Mouse (Mus musculus) spleen, adult 18-20 months (tissue): Measurements from ENCODE around the gene Slc2a5.

Experiments used
- DNase-seq, 2 experiments: peaks; one replicate each; pipeline ENCODE4 v3.0.0; 2022; ENCODE audit warnings: mixed read lengths in 2 of 2

The Slc2a5 gene

GRCm38 (mm10) chr4:150146286-150146685 is 27.2 kb downstream of the Slc2a5 start:
- no peak for DNase-seq

DNA sequence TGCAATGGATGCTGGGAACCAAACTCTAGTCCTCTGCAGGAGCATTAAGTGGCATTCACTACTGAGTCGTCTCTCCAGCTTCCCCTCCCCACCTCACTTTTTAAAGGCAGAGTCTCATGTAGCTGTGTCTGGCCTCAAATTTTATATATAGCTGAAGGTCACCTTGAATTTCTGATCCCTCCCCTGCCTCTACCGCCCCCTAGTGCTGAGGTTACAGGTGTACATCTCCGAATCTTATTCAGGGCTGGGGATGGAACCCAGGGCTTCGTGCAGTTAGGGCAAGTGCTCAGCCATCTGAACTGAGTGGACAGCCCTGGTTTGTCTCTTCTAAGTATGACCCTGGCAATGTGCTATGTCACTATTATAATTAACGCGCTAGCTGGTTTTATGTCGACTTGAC is 32.0 kb downstream of the Slc2a5 start:
- DNase-seq, result no peak

DNA sequence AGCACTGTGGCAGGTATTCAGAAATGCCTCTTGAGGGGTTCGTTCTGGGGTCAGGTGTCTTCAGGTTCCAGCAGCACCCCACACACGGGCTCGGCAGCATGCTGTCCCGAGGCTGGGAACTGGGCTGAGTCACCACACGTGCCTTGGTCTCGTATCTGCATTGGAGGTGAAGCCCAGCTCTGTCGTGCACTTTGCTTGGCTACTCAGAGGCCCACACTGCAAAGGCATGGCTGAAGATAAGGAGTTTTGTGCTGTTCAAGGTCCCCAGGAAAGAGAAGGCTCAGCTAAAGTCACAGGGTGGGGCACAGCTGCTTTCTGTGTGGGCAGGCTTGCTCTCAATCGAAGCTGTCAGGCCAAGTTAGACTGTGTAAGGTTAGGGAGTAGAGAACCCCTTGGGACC is 33.4 kb downstream of the Slc2a5 start:
- DNase-seq, result no peak

- no peak for DNase-seq
These were observed 36.2 kb downstream of the Slc2a5 start for GRCm38 (mm10) chr4:150155301-150155700.

- no peak for DNase-seq
These were observed 36.6 kb downstream of the Slc2a5 start for GRCm38 (mm10) chr4:150155731-150156130.

- DNase-seq, result no peak
These were observed 38.3 kb downstream of the Slc2a5 start for GRCm38 (mm10) chr4:150157348-150157882.

DNA sequence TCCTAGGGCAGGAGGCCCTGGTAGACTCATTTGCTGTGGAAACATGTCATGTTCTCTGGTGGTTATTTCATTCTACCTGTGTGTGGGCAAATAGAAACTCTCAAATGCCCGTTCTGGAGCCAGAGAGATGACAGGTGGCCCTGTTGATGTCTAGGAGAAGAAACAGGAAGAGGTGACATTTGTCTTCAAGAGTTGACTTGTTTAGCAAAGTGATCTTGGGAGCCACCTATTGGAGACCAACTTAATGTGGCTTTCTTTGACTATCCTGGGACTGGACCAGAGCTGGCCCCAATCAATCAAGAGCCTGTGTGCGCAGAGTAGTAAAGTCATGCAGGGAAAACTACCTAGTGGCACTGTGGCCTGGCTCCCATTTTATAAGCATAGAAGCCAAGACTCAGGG is 40.4 kb downstream of the Slc2a5 start:
- no peak for DNase-seq

GRCm38 (mm10) chr4:150162561-150163169 is 43.6 kb downstream of the Slc2a5 start:
- DNase-seq, result no peak

- DNase-seq, result no peak
These were observed 45.8 kb downstream of the Slc2a5 start for GRCm38 (mm10) chr4:150164875-150165274.

DNA sequence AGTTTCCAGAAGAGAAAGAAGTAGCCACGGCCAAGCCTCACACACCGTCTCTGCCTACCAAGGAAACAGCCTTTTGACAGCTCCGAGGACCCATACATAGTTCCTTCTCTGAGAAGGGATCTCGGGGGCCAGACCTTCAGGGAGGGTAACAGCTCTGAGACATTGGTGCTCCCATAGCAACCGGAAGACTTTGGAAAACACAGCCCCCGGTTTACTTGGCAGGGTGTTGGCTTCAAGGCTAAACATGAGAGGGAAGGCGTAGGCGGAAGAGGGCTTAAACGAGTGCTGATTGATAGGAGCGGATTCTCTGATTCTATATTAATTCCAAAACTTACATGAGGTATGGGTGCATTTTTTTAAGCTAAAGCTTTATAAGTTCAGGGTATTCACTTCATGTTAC is 49.3 kb downstream of the Slc2a5 start:
- DNase-seq, result no peak

DNA sequence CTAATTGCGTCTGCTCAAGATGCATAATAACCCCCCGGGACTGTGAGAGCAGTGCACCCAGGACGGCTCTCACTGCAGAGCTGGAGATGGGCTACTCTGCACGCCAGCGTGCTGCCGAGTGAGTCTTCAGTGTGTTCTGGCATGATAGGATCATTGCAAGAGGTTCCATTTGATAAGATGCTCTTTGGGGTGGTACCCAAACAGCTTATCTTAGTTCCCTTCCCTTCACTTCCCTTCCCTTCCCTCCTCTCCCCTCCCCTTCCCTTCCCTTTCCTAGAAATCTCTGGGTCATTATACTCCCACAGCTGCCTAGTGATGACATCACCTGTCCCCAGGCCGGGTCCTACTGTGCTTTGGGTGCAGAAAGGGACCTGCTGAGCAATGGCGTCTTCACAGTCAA is 53.0 kb downstream of the Slc2a5 start:
- DNase-seq, result no peak

GRCm38 (mm10) chr4:150173281-150173680 is 54.2 kb downstream of the Slc2a5 start:
- DNase-seq, result peak in 1 of 2 experiments; percentile 50

DNA sequence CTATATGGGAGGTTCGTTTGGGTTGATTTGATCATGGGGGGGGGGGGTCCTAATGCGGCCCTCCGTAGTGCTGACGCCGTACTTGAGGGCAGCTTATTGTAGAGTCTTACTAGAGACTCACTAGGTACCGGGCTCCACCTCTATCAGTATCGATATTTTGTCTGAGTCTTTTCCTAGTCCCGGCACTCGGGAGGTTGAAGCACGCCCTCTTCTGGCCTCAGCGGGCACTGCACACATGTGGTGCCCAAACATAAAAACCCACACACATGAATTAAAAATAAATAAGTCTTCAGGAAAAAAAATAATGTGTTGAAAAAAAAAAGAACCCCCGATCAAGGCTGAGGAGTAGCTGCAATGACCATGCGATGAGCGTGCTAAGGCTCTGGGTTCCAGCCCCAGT is 54.9 kb downstream of the Slc2a5 start:
- DNase-seq, result no peak

DNA sequence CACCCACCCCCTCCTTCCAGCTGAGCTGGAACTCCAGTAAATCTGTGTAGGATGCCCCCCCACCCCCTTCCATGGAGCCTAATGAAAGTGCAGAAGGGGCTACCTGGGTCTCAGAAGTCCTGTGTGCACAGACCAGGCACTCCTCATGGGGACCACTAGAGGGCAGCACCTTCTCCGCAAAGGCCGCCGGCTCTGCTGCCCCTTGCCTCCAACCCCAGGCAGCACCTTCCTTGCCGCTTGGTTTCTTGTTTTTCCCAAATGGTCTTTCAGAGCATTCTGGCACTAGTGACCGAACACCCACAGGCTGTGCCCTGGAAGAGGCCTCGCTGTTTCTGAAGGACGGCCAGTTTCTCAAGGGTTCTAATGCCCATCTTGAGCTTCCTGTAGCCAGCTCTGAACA is 57.5 kb downstream of the Slc2a5 start:
- peak in 1 of 2 experiments; percentile 22 for DNase-seq

- no peak for DNase-seq
These were observed 58.0 kb downstream of the Slc2a5 start for GRCm38 (mm10) chr4:150177122-150177521.

GRCm38 (mm10) chr4:150178131-150178530 is 59.0 kb downstream of the Slc2a5 start:
- DNase-seq, result no peak

DNA sequence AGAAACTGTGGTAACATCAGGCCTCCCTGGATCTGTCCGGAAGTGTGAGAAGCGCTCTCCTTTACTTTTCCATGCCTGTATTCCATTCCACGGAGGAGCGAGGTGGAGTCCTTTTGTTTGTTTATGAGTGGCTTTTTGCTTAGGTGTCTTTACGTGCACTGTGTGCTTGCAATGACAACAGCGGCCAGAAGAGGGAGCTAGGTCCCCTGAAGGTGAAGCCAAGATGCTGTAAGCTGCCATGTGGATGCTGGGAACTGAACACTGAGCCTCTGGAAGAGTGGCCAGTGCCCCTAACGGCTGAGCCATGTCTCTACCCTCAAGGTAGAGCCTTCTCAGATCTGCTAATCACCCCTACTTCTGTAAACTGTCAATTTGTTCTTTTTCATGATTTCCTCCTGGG is 62.2 kb downstream of the Slc2a5 start:
- DNase-seq, result no peak

GRCm38 (mm10) chr4:150188236-150188635 is 69.2 kb downstream of the Slc2a5 start:
- no peak for DNase-seq

GRCm38 (mm10) chr4:150192199-150192598 is 73.1 kb downstream of the Slc2a5 start:
- no peak for DNase-seq
